Comparison of ENCODE assay signal across 8 mouse cellular contexts in genomic region chr2:160621001-160621448, GRCm38 (mm10). TPM values are rescaled to one million over a fixed set of nuclear protein-coding genes. Genes with fewer than 3 reads are reported as not detected.
A peak's percentile ranks its signal among the peaks of the same experiment; 100 is the strongest.
DNase-seq lines count a peak whose midpoint lies in the region; ATAC-seq and TF ChIP-seq lines count a peak whose summit lies in the region.

No protein-coding gene starts in this region.

- no peaks in the 10 kb centered on the region for H3K9me3 ChIP-seq in forebrain, embryonic 14.5 days (replicated peaks; ENCODE audit: control insufficient read depth, low read length)
- H3K9me3 ChIP-seq in forebrain, postnatal 0 days (ENCODE audit: low read length), result no peaks in the 10 kb centered on the region
- H3K9me3 ChIP-seq in intestine, embryonic 16.5 days (ENCODE audit: control insufficient read depth, low read length), result no peaks in the 10 kb centered on the region

- POLR2A ChIA-PET in Patski (lab: Charles Lee), result no interaction called here

- H3K4me1 ChIP-seq in forebrain, embryonic 14.5 days (ENCODE audit: control insufficient read depth, insufficient read depth, low read length), result peaks cover 25% of the 10 kb centered on the region
- 0 out of 2 replicates have a peak, but pooled peaks cover 9% of the 10 kb centered on the region for H3K4me1 ChIP-seq in forebrain, postnatal 0 days (ENCODE audit: insufficient read depth)
- peaks cover 29% of the 10 kb centered on the region for H3K4me1 ChIP-seq in intestine, embryonic 16.5 days (ENCODE audit: control insufficient read depth, insufficient read depth, low read length)

- ATAC-seq in forebrain, embryonic 14.5 days, result peak; percentile 45; the same call in 1 of the 2 replicates
- ATAC-seq in forebrain, postnatal 0 days, result no peak
- peak; percentile 45 for ATAC-seq in Patski
- ATAC-seq in intestine, embryonic 16.5 days, result no peak

- H3K36me3 ChIP-seq in forebrain, embryonic 14.5 days (ENCODE audit: control insufficient read depth, insufficient read depth, low read length), result no peaks in the 10 kb centered on the region
- H3K36me3 ChIP-seq in forebrain, postnatal 0 days (ENCODE audit: insufficient read depth), result no peaks in the 10 kb centered on the region
- no peaks in the 10 kb centered on the region for H3K36me3 ChIP-seq in intestine, embryonic 16.5 days (ENCODE audit: control insufficient read depth, insufficient read depth, low read length)

- no peak overlapping the region for H3K9ac ChIP-seq in forebrain, embryonic 14.5 days (ENCODE audit: low read length)
- no peak overlapping the region for H3K9ac ChIP-seq in forebrain, postnatal 0 days
- no peak overlapping the region for H3K9ac ChIP-seq in intestine, embryonic 16.5 days (ENCODE audit: low read depth, low read length)

- intact Hi-C loops in gastrocnemius, adult 2 months (cut with DNase I), result no loop called here

- peak; percentile 55 for DNase-seq in forebrain, embryonic 14.5 days (ENCODE audit: low spot score)
- DNase-seq in forebrain, postnatal 0 days, result no peak
- peak; percentile 47 for DNase-seq in Patski (ENCODE audit: low read depth, low spot score)
- DNase-seq in gastrocnemius, adult 2 months, result peak; percentile 92
- no peak for DNase-seq in layer of hippocampus, adult 8-10 months (ENCODE audit: low spot score in 2 of 2)
- DNase-seq in embryo, embryonic 9.5 days (ENCODE audit: extremely low spot score), result no peak
- no peak for DNase-seq in retina, postnatal 1 day

- WGBS in forebrain, embryonic 14.5 days, result 67% methylated on average over 11 of the region's 11 CpGs
- WGBS in forebrain, postnatal 0 days, result 60% methylated on average over 11 of the region's 11 CpGs
- WGBS in intestine, embryonic 16.5 days, result 84% methylated on average over 11 of the region's 11 CpGs

- no peak for TF ChIP-seq CTCF in forebrain, postnatal 0 days (IDR thresholded peaks at IDR 0.05; ENCODE audit: low read depth)
- no peak for TF ChIP-seq CTCF in Patski (IDR thresholded peaks at IDR 0.05)
- TF ChIP-seq CTCF in gastrocnemius, adult 2 months (IDR thresholded peaks at IDR 0.05), result no peak

- no peak overlapping the region for H3K4me2 ChIP-seq in forebrain, embryonic 14.5 days (ENCODE audit: low read length)
- H3K4me2 ChIP-seq in forebrain, postnatal 0 days (ENCODE audit: low read depth), result no peak overlapping the region
- H3K4me2 ChIP-seq in intestine, embryonic 16.5 days (ENCODE audit: low read depth, low read length), result no peak overlapping the region

- no peaks in the 10 kb centered on the region for H3K27me3 ChIP-seq in forebrain, embryonic 14.5 days (replicated peaks; ENCODE audit: control insufficient read depth, insufficient read depth, low read length)
- H3K27me3 ChIP-seq in forebrain, postnatal 0 days (ENCODE audit: insufficient read depth, low read length), result no peaks in the 10 kb centered on the region
- H3K27me3 ChIP-seq in Patski, result no peaks in the 10 kb centered on the region
- no peaks in the 10 kb centered on the region for H3K27me3 ChIP-seq in intestine, embryonic 16.5 days (replicated peaks; ENCODE audit: control insufficient read depth, insufficient read depth, low read length)

- no peak overlapping the region for H3K4me3 ChIP-seq in forebrain, embryonic 14.5 days (ENCODE audit: low read depth, low read length)
- H3K4me3 ChIP-seq in forebrain, postnatal 0 days (ENCODE audit: low read depth, low read length), result no peak overlapping the region
- no peak overlapping the region for H3K4me3 ChIP-seq in gastrocnemius, adult 2 months
- H3K4me3 ChIP-seq in intestine, embryonic 16.5 days (ENCODE audit: low read length), result no peak overlapping the region

- no peak overlapping the region for H3K27ac ChIP-seq in forebrain, embryonic 14.5 days (ENCODE audit: low read depth, low read length)
- H3K27ac ChIP-seq in forebrain, postnatal 0 days (ENCODE audit: low read depth, low read length), result no peak overlapping the region
- H3K27ac ChIP-seq in gastrocnemius, adult 2 months, result peak overlapping the region; percentile 75
- H3K27ac ChIP-seq in intestine, embryonic 16.5 days (ENCODE audit: low read length), result peak overlapping the region; percentile 80

- in situ Hi-C loops in Patski (cut with MboI; ENCODE audit: low pct_unique_long_range_greater_than_20kb), result no loop called here

- CTCF ChIA-PET in Patski (lab: Charles Lee), result interaction anchor here (1.5 kb wide), 1 partner anchor 8 kb away, joined by 4 read pairs; no protein-coding TSS in a partner anchor

RNA-seq across cellular contexts. Expression of gene Top1, which starts 24.7 kb away (rescaled TPM):
- polyA plus RNA-seq in forebrain, embryonic 14.5 days (2014; fragmentation: Nextera tagmentation; extraction: Ambion mirVana), result 84.0 and 85.1 TPM in 2 replicates
- 42.5 and 56.7 TPM in 2 replicates for total RNA-seq in forebrain, postnatal 0 days (2014; rRNA removed)
- polyA plus RNA-seq in forebrain, postnatal 0 days (2015; fragmentation: Nextera tagmentation; extraction: Ambion mirVana), result 35.4 and 46.1 TPM in 2 replicates
- polyA plus RNA-seq in Patski (2021), result 80.7 TPM
- 10 to 100 TPM; 39.5 to 53.2 TPM for total RNA-seq in gastrocnemius, adult 2 months (2021)
- polyA plus RNA-seq in intestine, embryonic 16.5 days (2015; fragmentation: Nextera tagmentation; extraction: Ambion mirVana), result 47.4 and 53.4 TPM in 2 replicates
- total RNA-seq in layer of hippocampus, adult 8-10 months (2022), result 10 to 100 TPM; 66.7 to 86.7 (median 78.4) TPM

Comparison
In these comparisons a context has a peak if more than half of its experiments do, and no peak if none do; other contexts are left out.
1. ATAC-seq: peak in forebrain, embryonic 14.5 days (single experiment) and Patski (single experiment); none in forebrain, postnatal 0 days (single experiment) and intestine, embryonic 16.5 days (single experiment).
2. DNase-seq: peak in forebrain, embryonic 14.5 days (single experiment), Patski (single experiment) and gastrocnemius, adult 2 months (single experiment); none in forebrain, postnatal 0 days (single experiment), layer of hippocampus, adult 8-10 months (0 of 2), embryo, embryonic 9.5 days (single experiment) and retina, postnatal 1 day (single experiment).
3. H3K27ac ChIP-seq: peak in gastrocnemius, adult 2 months (single experiment) and intestine, embryonic 16.5 days (single experiment); none in forebrain, embryonic 14.5 days (single experiment) and forebrain, postnatal 0 days (single experiment).